Comparison of ENCODE assay signal across 12 mouse cellular contexts in genomic region chr11:99110370-99111110, GRCm38 (mm10). TPM values are rescaled to one million over a fixed set of nuclear protein-coding genes. Genes with fewer than 3 reads are reported as not detected.
DNase-seq lines count a peak whose midpoint lies in the region; ATAC-seq and TF ChIP-seq lines count a peak whose summit lies in the region.
"Had no signal": no experiment of that assay in that cellular context is flagged by ENCODE, and none has a peak within 500 bp of the region (broad histone marks: within the 10 kb centered on the region; RNA-seq: fewer than 3 reads in every experiment).

No protein-coding gene starts in this region.

- H3K9ac ChIP-seq in kidney, embryonic 15.5 days: no peak overlapping the region
- no peak overlapping the region for H3K9ac ChIP-seq in embryonic facial prominence, embryonic 14.5 days (ENCODE audit: low read depth, low read length)
- no peak overlapping the region for H3K9ac ChIP-seq in stomach, postnatal 0 days (ENCODE audit: low read length)
- H3K9ac ChIP-seq: heart, embryonic 13.5 days; liver, embryonic 13.5 days had no signal

- H3K9me3 ChIP-seq in kidney, embryonic 15.5 days (replicated peaks): no peaks in the 10 kb centered on the region
- H3K9me3 ChIP-seq in embryonic facial prominence, embryonic 14.5 days (ENCODE audit: control insufficient read depth, low read length): no peaks in the 10 kb centered on the region
- H3K9me3 ChIP-seq in stomach, postnatal 0 days (ENCODE audit: control insufficient read depth, low read length): no peaks in the 10 kb centered on the region
- H3K9me3 ChIP-seq: heart, embryonic 13.5 days; liver, embryonic 13.5 days had no signal

- WGBS in kidney, embryonic 15.5 days: 71% methylated on average over 15 of the region's 15 CpGs
- WGBS in embryonic facial prominence, embryonic 14.5 days: 67% methylated on average over 15 of the region's 15 CpGs
- WGBS in stomach, postnatal 0 days: 65% methylated on average over 15 of the region's 15 CpGs

- no peak overlapping the region for H3K4me2 ChIP-seq in kidney, embryonic 15.5 days
- H3K4me2 ChIP-seq in embryonic facial prominence, embryonic 14.5 days (ENCODE audit: low read depth, low read length): no peak overlapping the region
- no peak overlapping the region for H3K4me2 ChIP-seq in stomach, postnatal 0 days (replicated peaks; ENCODE audit: low read depth)
- H3K4me2 ChIP-seq: heart, embryonic 13.5 days; liver, embryonic 13.5 days had no signal

- peak; percentile 14 for DNase-seq in kidney, adult 9 months
- peak; percentile 63 for DNase-seq in thymus, postnatal 4 days
- DNase-seq in thymus, adult 18-20 months: no peak
- DNase-seq in embryonic facial prominence, embryonic 14.5 days (ENCODE audit: low spot score): no peak
- no peak for DNase-seq in stomach, postnatal 0 days (ENCODE audit: low spot score)
- no peak for DNase-seq in gastrocnemius, postnatal 14 days
- DNase-seq in gastrocnemius, postnatal 25 days: no peak
- DNase-seq: kidney, adult 11 months; liver, embryonic 13.5 days had no signal

- no peak overlapping the region for H3K27ac ChIP-seq in kidney, embryonic 15.5 days
- H3K27ac ChIP-seq in embryonic facial prominence, embryonic 14.5 days (replicated peaks; ENCODE audit: low read depth, low read length): no peak overlapping the region
- no peak overlapping the region for H3K27ac ChIP-seq in stomach, postnatal 0 days (replicated peaks)
- H3K27ac ChIP-seq: heart, embryonic 13.5 days; liver, embryonic 13.5 days had no signal

- no peak; the same call in 1 of the 2 replicates for ATAC-seq in kidney, embryonic 15.5 days (replicated peaks; ENCODE audit: low FRiP score)
- ATAC-seq in embryonic facial prominence, embryonic 14.5 days (ENCODE audit: low read depth): 0 out of 2 replicates have a peak, but pooled peaks have one; percentile 13
- no peak for ATAC-seq in stomach, postnatal 0 days (ENCODE audit: low FRiP score, low TSS enrichment)
- ATAC-seq: Patski had no signal

- no peak for TF ChIP-seq EP300 in stomach, postnatal 0 days (optimal IDR thresholded peaks at IDR 0.05)

- H3K4me3 ChIP-seq in kidney, embryonic 15.5 days (replicated peaks): no peak overlapping the region
- H3K4me3 ChIP-seq in embryonic facial prominence, embryonic 14.5 days (ENCODE audit: low read depth, low read length): no peak overlapping the region
- no peak overlapping the region for H3K4me3 ChIP-seq in stomach, postnatal 0 days (ENCODE audit: low read depth, low read length)
- H3K4me3 ChIP-seq: heart, embryonic 13.5 days; liver, embryonic 13.5 days had no signal

- peak; percentile 67 for TF ChIP-seq CTCF in stomach, postnatal 0 days (IDR thresholded peaks at IDR 0.05; ENCODE audit: low read depth)

- intact Hi-C loops in gastrocnemius, postnatal 14 days (cut with DNase I; ENCODE audit: low total_unique reads): loop anchor here (5.0 kb wide), 1 partner anchor 38 kb away; no protein-coding TSS in a partner anchor

- no peaks in the 10 kb centered on the region for H3K27me3 ChIP-seq in kidney, embryonic 15.5 days
- H3K27me3 ChIP-seq in embryonic facial prominence, embryonic 14.5 days (replicated peaks; ENCODE audit: control insufficient read depth, insufficient read depth, low read length): no peaks in the 10 kb centered on the region
- no peaks in the 10 kb centered on the region for H3K27me3 ChIP-seq in stomach, postnatal 0 days (ENCODE audit: control insufficient read depth, insufficient read depth, low read length)
- H3K27me3 ChIP-seq: heart, embryonic 13.5 days; liver, embryonic 13.5 days had no signal

- H3K4me1 ChIP-seq in kidney, embryonic 15.5 days: peaks cover 40% of the 10 kb centered on the region
- H3K4me1 ChIP-seq in embryonic facial prominence, embryonic 14.5 days (ENCODE audit: control insufficient read depth, insufficient read depth, low read length): peaks cover 24% of the 10 kb centered on the region
- H3K4me1 ChIP-seq in stomach, postnatal 0 days (replicated peaks; ENCODE audit: control insufficient read depth, insufficient read depth): peaks cover 7% of the 10 kb centered on the region

- no peaks in the 10 kb centered on the region for H3K36me3 ChIP-seq in kidney, embryonic 15.5 days
- no peaks in the 10 kb centered on the region for H3K36me3 ChIP-seq in embryonic facial prominence, embryonic 14.5 days (ENCODE audit: control insufficient read depth, insufficient read depth, low read length)
- no peaks in the 10 kb centered on the region for H3K36me3 ChIP-seq in stomach, postnatal 0 days (ENCODE audit: control insufficient read depth, insufficient read depth, low read length)
- H3K36me3 ChIP-seq: heart, embryonic 13.5 days; liver, embryonic 13.5 days had no signal

RNA-seq across cellular contexts. Expression of gene Tns4, which starts 21.4 kb away (rescaled TPM):
- 0.29 and 0.32 TPM in 2 replicates for polyA plus RNA-seq in kidney, embryonic 15.5 days (2015; fragmentation: Nextera tagmentation; extraction: Ambion mirVana)
- 0.81 and 1.0 TPM in 2 replicates for polyA plus RNA-seq in embryonic facial prominence, embryonic 14.5 days (2014; fragmentation: Nextera tagmentation; extraction: Ambion mirVana)
- 0.82 and 1.1 TPM in 2 replicates for polyA plus RNA-seq in stomach, postnatal 0 days (2015; fragmentation: Nextera tagmentation; extraction: Ambion mirVana)
- total RNA-seq in gastrocnemius, postnatal 14 days (2021): under 1 TPM in 1 of 2 experiments, not detected in 1; 0.10 TPM
- total RNA-seq in gastrocnemius, postnatal 25 days (2021): under 1 TPM in 1 of 2 experiments, not detected in 1; 0.05 TPM
- polyA plus RNA-seq: Patski had no signal

RNA-seq across cellular contexts. Expression of gene Ccr7, which starts 44.3 kb away (rescaled TPM):
- 0.17 and 0.18 TPM in 2 replicates for polyA plus RNA-seq in kidney, embryonic 15.5 days (2015; fragmentation: Nextera tagmentation; extraction: Ambion mirVana)
- 0.33 and 0.50 TPM in 2 replicates for polyA plus RNA-seq in embryonic facial prominence, embryonic 14.5 days (2014; fragmentation: Nextera tagmentation; extraction: Ambion mirVana)
- polyA plus RNA-seq in stomach, postnatal 0 days (2015; fragmentation: Nextera tagmentation; extraction: Ambion mirVana): 0.05 and 0.07 TPM in 2 replicates
- under 1 TPM; 0.10 to 0.11 TPM for total RNA-seq in gastrocnemius, postnatal 14 days (2021)
- not detected for total RNA-seq in gastrocnemius, postnatal 25 days (2021)

Comparison
In these comparisons a context has a peak if more than half of its experiments do, and no peak if none do; other contexts are left out.
1. DNase-seq: peak in kidney, adult 9 months (single experiment) and thymus, postnatal 4 days (single experiment); none in thymus, adult 18-20 months (0 of 2), embryonic facial prominence, embryonic 14.5 days (single experiment), stomach, postnatal 0 days (single experiment), gastrocnemius, postnatal 14 days (single experiment) and gastrocnemius, postnatal 25 days (single experiment).